Mouse (Mus musculus) megakaryocyte, embryonic 14.5 days (primary cell): ENCODE data around the gene Celf2. TPM values are rescaled to one million over a fixed set of nuclear protein-coding genes. Genes with fewer than 3 reads are reported as not detected.

ENCODE experiments used
- H3K27me3 ChIP-seq: replicated peaks from 2 replicates; pipeline ENCODE3; 2012; ENCODE audit warnings: inconsistent platforms
- H3K36me3 ChIP-seq: replicated peaks from 2 replicates; pipeline ENCODE3; 2012; ENCODE audit warnings: low read length, inconsistent platforms, mixed read lengths
- H3K4me1 ChIP-seq: 2 replicates; pipeline ENCODE4 v1.6.1; 2012; ENCODE audit warnings: inconsistent platforms
- H3K4me3 ChIP-seq: replicated peaks from 2 replicates; pipeline ENCODE3; 2012; ENCODE audit warnings: moderate library complexity, mild to moderate bottlenecking, inconsistent platforms
- H3K9me3 ChIP-seq: 2 replicates; pipeline ENCODE4 v1.6.1; 2012; ENCODE audit warnings: inconsistent platforms
- FLI1 ChIP-seq: IDR thresholded peaks from 2 replicates; pipeline ENCODE4 v1.6.1; 2012; ENCODE audit warnings: low read length, inconsistent platforms, mixed read lengths
- GATA1 ChIP-seq: IDR thresholded peaks from 3 replicates; pipeline ENCODE4 v1.6.1; 2012; ENCODE audit warnings: mixed read lengths, low read length, inconsistent platforms, borderline replicate concordance
- polyA plus RNA-seq: library from polyadenylated mRNA; stranded (reverse); fragments of >175 nt; gene quantifications from 2 replicates; pipeline ENCODE4 v1.2.3, GENCODE M21; 2012; ENCODE audit warnings: low replicate concordance; ENCODE audit not compliant: insufficient read depth

Celf2 gene
- polyA plus RNA-seq, 1 experiment, result 4.8 TPM

GRCm38 (mm10) chr2:6705475-6705874 lies 803.9 kb downstream of the Celf2 start:
- no peak for TF ChIP-seq GATA1
- no peak for TF ChIP-seq FLI1
- H3K9me3 ChIP-seq, result no peaks in the 10 kb centered on the region
- peaks cover 84% of the 10 kb centered on the region for H3K4me1 ChIP-seq
- no peaks in the 10 kb centered on the region for H3K27me3 ChIP-seq
- H3K4me3 ChIP-seq, result peak overlapping the region; percentile 79
- peaks cover 37% of the 10 kb centered on the region for H3K36me3 ChIP-seq

GRCm38 (mm10) chr2:6704804-6705203 lies 804.6 kb downstream of the Celf2 start:
- peaks cover 81% of the 10 kb centered on the region for H3K4me1 ChIP-seq
- no peaks in the 10 kb centered on the region for H3K27me3 ChIP-seq
- peaks cover 44% of the 10 kb centered on the region for H3K36me3 ChIP-seq
- H3K4me3 ChIP-seq, result peak overlapping the region; percentile 57
- no peak for TF ChIP-seq FLI1
- no peak for TF ChIP-seq GATA1
- no peaks in the 10 kb centered on the region for H3K9me3 ChIP-seq

GRCm38 (mm10) chr2:6704342-6704741 lies 805.0 kb downstream of the Celf2 start:
- Histone ChIP-seq H3K9me3 (no peaks in the 10 kb centered on the region), H3K36me3 (peaks cover 48% of the 10 kb centered on the region), H3K4me1 (peaks cover 81% of the 10 kb centered on the region), H3K4me3 (peak overlapping the region; percentile 57), H3K27me3 (no peaks in the 10 kb centered on the region)
- TF ChIP-seq FLI1 (no peak), GATA1 (no peak)

- Histone ChIP-seq H3K36me3 (peaks cover 55% of the 10 kb centered on the region), H3K4me3 (peak overlapping the region; percentile 86), H3K27me3 (no peaks in the 10 kb centered on the region), H3K4me1 (peaks cover 84% of the 10 kb centered on the region), H3K9me3 (no peaks in the 10 kb centered on the region)
- TF ChIP-seq GATA1, result no peak
- no peak for TF ChIP-seq FLI1
Observed at GRCm38 (mm10) chr2:6696326-6696725, 813.0 kb downstream of the Celf2 start.

GRCm38 (mm10) chr2:6695353-6695951 lies 813.9 kb downstream of the Celf2 start:
- Histone ChIP-seq H3K36me3 (peaks cover 57% of the 10 kb centered on the region), H3K9me3 (no peaks in the 10 kb centered on the region), H3K27me3 (no peaks in the 10 kb centered on the region), H3K4me3 (peak overlapping the region; percentile 86), H3K4me1 (peaks cover 92% of the 10 kb centered on the region)
- TF ChIP-seq GATA1, result no peak
- no peak for TF ChIP-seq FLI1

- no peaks in the 10 kb centered on the region for H3K9me3 ChIP-seq
- H3K36me3 ChIP-seq, result peaks cover 64% of the 10 kb centered on the region
- H3K4me3 ChIP-seq, result no peak overlapping the region
- H3K4me1 ChIP-seq, result peaks cover 90% of the 10 kb centered on the region
- TF ChIP-seq GATA1, result no peak
- TF ChIP-seq FLI1, result no peak
- no peaks in the 10 kb centered on the region for H3K27me3 ChIP-seq
Observed at GRCm38 (mm10) chr2:6689689-6690088, 819.7 kb downstream of the Celf2 start.

GRCm38 (mm10) chr2:6678231-6678630 lies 831.1 kb downstream of the Celf2 start:
- no peaks in the 10 kb centered on the region for H3K9me3 ChIP-seq
- H3K4me1 ChIP-seq, result peaks cover 77% of the 10 kb centered on the region
- H3K4me3 ChIP-seq, result no peak overlapping the region
- TF ChIP-seq FLI1 (no peak), GATA1 (no peak)
- H3K36me3 ChIP-seq, result peaks cover 40% of the 10 kb centered on the region
- H3K27me3 ChIP-seq, result no peaks in the 10 kb centered on the region

GRCm38 (mm10) chr2:6677457-6677856 lies 831.9 kb downstream of the Celf2 start:
- Histone ChIP-seq H3K4me3 (no peak overlapping the region), H3K4me1 (peaks cover 85% of the 10 kb centered on the region), H3K27me3 (no peaks in the 10 kb centered on the region), H3K36me3 (peaks cover 40% of the 10 kb centered on the region), H3K9me3 (no peaks in the 10 kb centered on the region)
- TF ChIP-seq FLI1 (no peak), GATA1 (no peak)

- Histone ChIP-seq H3K4me3 (peak overlapping the region; percentile 62), H3K36me3 (peaks cover 29% of the 10 kb centered on the region), H3K9me3 (no peaks in the 10 kb centered on the region), H3K4me1 (peaks cover 87% of the 10 kb centered on the region), H3K27me3 (no peaks in the 10 kb centered on the region)
- TF ChIP-seq GATA1 (no peak), FLI1 (no peak)
Observed at GRCm38 (mm10) chr2:6674401-6674800, 835.0 kb downstream of the Celf2 start.

- no peaks in the 10 kb centered on the region for H3K27me3 ChIP-seq
- TF ChIP-seq FLI1 (no peak), GATA1 (no peak)
Observed at GRCm38 (mm10) chr2:6673418-6673817, 835.9 kb downstream of the Celf2 start.

More at GRCm38 (mm10) chr2:6673418-6673817, 835.9 kb downstream of the Celf2 start:
- Histone ChIP-seq H3K4me1 (peaks cover 87% of the 10 kb centered on the region), H3K9me3 (no peaks in the 10 kb centered on the region), H3K4me3 (peak overlapping the region; percentile 6), H3K36me3 (peaks cover 22% of the 10 kb centered on the region)
